Mouse (Mus musculus) urinary bladder, adult 18-20 months (tissue): ENCODE data around the gene 4930556J24Rik.
"Not testable (repeated sequence)": the region's sequence is repeated elsewhere in the genome, so short reads cannot be mapped to it uniquely, and the experiment has no call there.

Experiments
- DNase-seq, 2 experiments: peaks; one replicate each; pipeline ENCODE4 v3.0.0; 2022; ENCODE audit warnings: low spot score in 2 of 2, mixed read lengths in 2 of 2

Gene 4930556J24Rik

GRCm38 (mm10) chr11:3973081-3973480, 3.5 kb downstream of the 4930556J24Rik start:
- DNase-seq, result no peak

GRCm38 (mm10) chr11:3970361-3970760, 6.2 kb downstream of the 4930556J24Rik start:
- DNase-seq, result no peak

GRCm38 (mm10) chr11:3969837-3970236, 6.7 kb downstream of the 4930556J24Rik start:
- DNase-seq, result no peak

- DNase-seq, result no peak
Observed at GRCm38 (mm10) chr11:3964416-3965172, 12.0 kb downstream of the 4930556J24Rik start.

GRCm38 (mm10) chr11:3963610-3964415, 12.8 kb downstream of the 4930556J24Rik start, which contains the start of gene Pes1:
TSS of gene Pes1 (plus strand) at chr11:3963975.
- DNase-seq, result peak; percentile 58 to 71

GRCm38 (mm10) chr11:3963155-3963554, 13.4 kb downstream of the 4930556J24Rik start:
- DNase-seq, result no peak

- no peak for DNase-seq
Observed at GRCm38 (mm10) chr11:3961761-3962160, 14.8 kb downstream of the 4930556J24Rik start.

- no peak for DNase-seq
Observed at GRCm38 (mm10) chr11:3960901-3961300, 15.7 kb downstream of the 4930556J24Rik start.

- DNase-seq, result not testable (repeated sequence)
Observed at GRCm38 (mm10) chr11:3955371-3955770, 21.2 kb downstream of the 4930556J24Rik start.

- not testable (repeated sequence) for DNase-seq
Observed at GRCm38 (mm10) chr11:3954876-3955275, 21.7 kb downstream of the 4930556J24Rik start.

- no peak for DNase-seq
Observed at GRCm38 (mm10) chr11:3946386-3946785, 30.2 kb downstream of the 4930556J24Rik start.

- no peak for DNase-seq
Observed at GRCm38 (mm10) chr11:3941371-3941770, 35.2 kb downstream of the 4930556J24Rik start.

GRCm38 (mm10) chr11:3937321-3937874, 39.2 kb downstream of the 4930556J24Rik start:
- DNase-seq, result no peak

- no peak for DNase-seq
Observed at GRCm38 (mm10) chr11:3936318-3936717, 40.3 kb downstream of the 4930556J24Rik start.

GRCm38 (mm10) chr11:3935135-3935534, 41.4 kb downstream of the 4930556J24Rik start:
- no peak for DNase-seq

GRCm38 (mm10) chr11:3933756-3934285, 42.8 kb downstream of the 4930556J24Rik start:
- DNase-seq, result no peak

- peak; percentile 72 to 85 for DNase-seq
Observed at GRCm38 (mm10) chr11:3931511-3932211, 44.9 kb downstream of the 4930556J24Rik start, which contains the start of gene Tcn2. TSS of gene Tcn2 (minus strand) at chr11:3932159.

- DNase-seq, result no peak
Observed at GRCm38 (mm10) chr11:3930931-3931330, 45.6 kb downstream of the 4930556J24Rik start.

GRCm38 (mm10) chr11:3930019-3930418, 46.6 kb downstream of the 4930556J24Rik start:
- DNase-seq, result no peak

- DNase-seq, result no peak
Observed at GRCm38 (mm10) chr11:3925916-3926315, 50.7 kb downstream of the 4930556J24Rik start.

- DNase-seq, result no peak
Observed at GRCm38 (mm10) chr11:3922731-3923130, 53.8 kb downstream of the 4930556J24Rik start.
